Mouse (Mus musculus) right cerebral cortex, postnatal 25 days (tissue): ENCODE results near the gene Rrp8.

Source experiments
- DNase-seq: peaks from one replicate; pipeline ENCODE4 v3.0.0; 2022

The Rrp8 gene

DNA sequence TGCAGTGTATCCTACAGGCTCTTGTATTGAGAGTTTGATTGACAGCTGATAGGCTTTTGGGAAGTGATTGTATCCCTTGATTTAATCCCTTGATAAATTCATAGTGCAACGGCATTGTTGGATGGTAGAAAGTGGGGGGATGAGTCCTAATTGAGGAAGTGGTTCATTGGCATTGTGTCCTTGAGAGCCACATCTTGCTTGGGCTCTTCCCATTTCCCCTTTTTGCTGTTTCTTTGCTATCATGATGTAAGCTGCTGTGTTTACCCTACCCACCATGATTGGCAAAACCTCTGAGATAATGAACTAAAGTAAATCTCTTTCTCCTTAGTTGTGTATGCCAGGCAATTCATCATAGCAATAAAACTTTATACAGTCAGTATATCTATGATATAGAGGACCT lies 46.3 kb downstream of the Rrp8 start:
- DNase-seq = no peak

DNA sequence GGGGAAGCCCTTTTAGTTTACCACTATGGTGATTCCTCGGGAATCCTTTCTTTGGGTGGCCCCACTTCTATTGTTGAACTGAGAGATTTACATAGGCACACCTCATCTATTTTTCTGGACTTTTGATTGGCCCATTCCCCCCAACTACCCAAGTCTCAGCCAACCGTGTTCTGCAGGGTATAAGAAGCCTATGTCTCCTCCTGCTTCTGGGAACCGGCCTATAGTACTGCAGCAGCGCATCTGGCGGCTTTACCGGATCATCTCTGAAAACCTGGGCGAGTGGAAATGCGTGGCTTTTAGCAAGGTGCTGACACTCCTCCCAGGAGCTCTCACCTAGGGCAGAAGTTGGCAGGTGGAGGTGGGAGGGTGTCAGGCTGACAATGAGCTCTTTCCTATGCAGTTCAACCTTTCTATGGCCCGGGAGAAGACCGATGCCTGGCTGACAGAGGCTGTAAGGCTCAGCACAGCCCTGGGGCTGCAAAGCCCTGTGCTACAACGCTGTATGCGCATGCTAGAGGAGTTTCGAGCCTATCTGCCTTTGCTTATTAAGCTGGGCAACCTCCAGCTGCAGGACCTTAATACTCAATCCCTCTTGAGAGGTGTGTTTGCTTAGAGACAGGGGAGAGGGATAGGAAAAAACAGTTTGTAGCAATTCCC lies 51.5 kb downstream of the Rrp8 start:
- no peak for DNase-seq
